Mouse (Mus musculus) CH12.LX (cell line): ENCODE data around the gene Sdc4.
A peak's percentile ranks its signal among the peaks of the same experiment; 100 is the strongest.

Experiments used
- CHD2 ChIP-seq: IDR thresholded peaks from 2 replicates; pipeline ENCODE4 v1.6.1; 2011; ENCODE audit warnings: low read length, improper control_type of control experiment
- CTCF ChIP-seq, 2 experiments: IDR thresholded peaks in 1 of 2; conservative IDR thresholded peaks in 1 of 2; 2 replicates each; pipeline ENCODE4 v1.5.1; 2011 to 2012; ENCODE audit warnings: low read depth in 2 of 2, low read length in 2 of 2, improper control_type of control experiment in 1 of 2, inconsistent platforms in 1 of 2, mild to moderate bottlenecking in 1 of 2, moderate library complexity in 1 of 2
- E2F4 ChIP-seq: IDR thresholded peaks from 2 replicates; pipeline ENCODE4 v1.6.1; 2011; ENCODE audit warnings: low read depth, low read length, improper control_type of control experiment; ENCODE audit not compliant: insufficient replicate concordance
- HCFC1 ChIP-seq: IDR thresholded peaks from 2 replicates; pipeline ENCODE4 v1.6.1; 2012; ENCODE audit warnings: low read depth, mild to moderate bottlenecking, inconsistent platforms, low read length, improper control_type of control experiment
- POLR2A ChIP-seq: IDR thresholded peaks from 2 replicates; pipeline ENCODE4 v1.6.1; 2011; ENCODE audit warnings: low read depth, mild to moderate bottlenecking, improper control_type of control experiment, low read length
- SIN3A ChIP-seq: IDR thresholded peaks from 2 replicates; pipeline ENCODE4 v1.6.1; 2012; ENCODE audit warnings: low read length, improper control_type of control experiment, inconsistent platforms
- USF1 ChIP-seq: IDR thresholded peaks from 2 replicates; pipeline ENCODE4 v1.6.1; 2014; ENCODE audit warnings: low read depth, mild to moderate bottlenecking, inconsistent platforms, low read length, improper control_type of control experiment
- ZC3H11A ChIP-seq: IDR thresholded peaks from 2 replicates; pipeline ENCODE4 v1.6.1; 2012; ENCODE audit warnings: low read depth, mild to moderate bottlenecking, inconsistent platforms, low read length, improper control_type of control experiment
- ZNF384 ChIP-seq: IDR thresholded peaks from 2 replicates; pipeline ENCODE4 v1.6.1; 2012; ENCODE audit warnings: low read depth, low read length, improper control_type of control experiment, inconsistent platforms

- TF ChIP-seq POLR2A (peak; percentile 67), CHD2 (no peak), CTCF (conservative IDR thresholded peaks at IDR 0.05 in 1 of 2, IDR thresholded peaks at IDR 0.05 in 1 of 2; ENCODE audit: low read depth in 2 of 2, low read length in 2 of 2) (peak in 1 of 2 experiments; percentile 45; a peak in 2 of 4 replicates), USF1 (no peak), E2F4 (no peak), ZNF384 (no peak), ZC3H11A (no peak), SIN3A (peak; percentile 86), HCFC1 (peak; percentile 86)
Measured at GRCm38 (mm10) chr2:164456864-164457300, 13.2 kb upstream of the Sdc4 start, which contains the start of gene Sys1.
